In genomic region chr2:92089782-92090181, GRCm38 (mm10) we compare ENCODE assay signal across 15 mouse cellular contexts. TPM values are rescaled to one million over a fixed set of nuclear protein-coding genes. Genes with fewer than 3 reads are reported as not detected.
DNase-seq lines count a peak whose midpoint lies in the region; ATAC-seq lines count a peak whose summit lies in the region.
"Had no signal": no experiment of that assay in that cellular context is flagged by ENCODE, and none has a peak within 500 bp of the region (broad histone marks: within the 10 kb centered on the region; RNA-seq: fewer than 3 reads in every experiment).

No protein-coding gene starts in this region.

- DNase-seq in frontal cortex, postnatal 25 days (ENCODE audit: low spot score in 2 of 2), result peak; percentile 21 to 31
- DNase-seq in left cerebral cortex, postnatal 25 days (ENCODE audit: low spot score in 2 of 2), result peak; percentile 42 to 92
- peak; percentile 64 to 71 for DNase-seq in right cerebral cortex, postnatal 36 days (ENCODE audit: low spot score in 2 of 2)
- no peak for DNase-seq in ovary, adult 18-20 months (ENCODE audit: low spot score)
- no peak for DNase-seq in MN1 (ENCODE audit: low spot score)
- no peak for DNase-seq in testis, postnatal 10 days (ENCODE audit: low spot score)
- DNase-seq: adrenal gland, adult 2 months; cerebellum, adult 9-10 months; forebrain, postnatal 0 days; heart, postnatal 14 days; kidney, adult 2 months; kidney, postnatal 10 days; lung, adult 2 months had no signal

- intact Hi-C loops in left cerebral cortex, postnatal 25 days (cut with DNase I), result loop anchor here (2.0 kb wide), 1 partner anchor 93 kb away; no protein-coding TSS in a partner anchor

- ATAC-seq in frontal cortex, adult (ENCODE audit: low TSS enrichment), result peak; percentile 99
- ATAC-seq: forebrain, postnatal 0 days; liver, embryonic 12.5 days had no signal

RNA-seq across cellular contexts. Expression of gene Phf21a, which starts 3.1 kb away (rescaled TPM):
- 100 to 1,000 TPM in 1 of 2 experiments, 10 to 100 TPM in 1; 98.0 to 109 TPM for total RNA-seq in left cerebral cortex, postnatal 25 days (2021)

Comparison
In these comparisons a context has a peak if more than half of its experiments do, and no peak if none do; other contexts are left out.
1. DNase-seq: peak in frontal cortex, postnatal 25 days (2 of 2), left cerebral cortex, postnatal 25 days (2 of 2) and right cerebral cortex, postnatal 36 days (2 of 2); none in ovary, adult 18-20 months (single experiment), MN1 (single experiment) and testis, postnatal 10 days (single experiment).